Mouse (Mus musculus) E14TG2a.4 (cell line): Measurements from ENCODE around the gene Chst11.

Source experiments
- CTCF ChIP-seq: conservative IDR thresholded peaks from 2 replicates; pipeline ENCODE4 v1.5.1; 2014; ENCODE audit warnings: low read length
- POU5F1 ChIP-seq: IDR thresholded peaks from 2 replicates; pipeline ENCODE4 v1.6.1; 2014; ENCODE audit warnings: low read length, borderline replicate concordance

DNA sequence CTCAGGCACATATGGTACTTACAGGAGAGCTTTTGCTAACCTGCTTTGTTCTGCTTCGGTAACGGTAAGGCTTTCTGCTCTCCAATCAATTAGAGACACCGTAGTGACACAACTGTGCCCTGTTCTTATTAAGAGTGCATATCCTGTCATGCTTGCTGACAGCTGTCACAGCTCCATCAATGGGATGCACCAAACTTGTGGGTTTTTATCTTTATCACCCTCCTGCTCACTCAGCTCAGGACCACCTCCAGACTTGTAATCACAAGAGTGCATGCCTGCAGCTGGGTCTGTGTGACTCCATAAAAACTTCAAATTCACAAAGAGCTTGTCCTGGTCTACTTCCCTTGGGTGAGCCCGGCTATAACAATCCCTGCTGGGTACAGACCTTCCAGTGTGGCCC, 23.3 kb upstream of the Chst11 start:
- TF ChIP-seq CTCF (no peak), POU5F1 (no peak)
